Mouse (Mus musculus) small intestine, adult 2 months (tissue): ENCODE measurements at regions not wholly inside any gene's neighbourhood (a gene's known extent, or its start where the extent isn't known, plus 50 kb on each side); places are given as distances from the start of the nearest gene placed in this dataset.

Experiments used
- CTCF ChIP-seq: fragments of 200-500 bp; IDR thresholded peaks from 2 replicates; pipeline ENCODE4 v1.5.1; 2012; ENCODE audit warnings: low read depth, mild to moderate bottlenecking, control low read depth, inconsistent platforms, low read length, moderate library complexity, mixed read lengths; ENCODE audit not compliant: insufficient replicate concordance, insufficient read length; ENCODE audit errors: extremely low read depth
- POLR2A ChIP-seq: fragments of 200-500 bp; IDR thresholded peaks from 2 replicates; pipeline ENCODE4 v1.6.1; 2012; ENCODE audit warnings: low read depth, mild to moderate bottlenecking, control low read depth, inconsistent platforms, low read length, moderate library complexity

- no peak for TF ChIP-seq CTCF
- no peak for TF ChIP-seq POLR2A
Measured at GRCm38 (mm10) chr5:91848528-91848927, 114.3 kb downstream of the Rchy1 start.
